Mouse (Mus musculus): ENCODE results near the gene Ugt1a7c.
"Not testable (repeated sequence)": the region's sequence is repeated elsewhere in the genome, so short reads cannot be mapped to it uniquely, and the experiment has no call there.

Gene Ugt1a7c

DNA sequence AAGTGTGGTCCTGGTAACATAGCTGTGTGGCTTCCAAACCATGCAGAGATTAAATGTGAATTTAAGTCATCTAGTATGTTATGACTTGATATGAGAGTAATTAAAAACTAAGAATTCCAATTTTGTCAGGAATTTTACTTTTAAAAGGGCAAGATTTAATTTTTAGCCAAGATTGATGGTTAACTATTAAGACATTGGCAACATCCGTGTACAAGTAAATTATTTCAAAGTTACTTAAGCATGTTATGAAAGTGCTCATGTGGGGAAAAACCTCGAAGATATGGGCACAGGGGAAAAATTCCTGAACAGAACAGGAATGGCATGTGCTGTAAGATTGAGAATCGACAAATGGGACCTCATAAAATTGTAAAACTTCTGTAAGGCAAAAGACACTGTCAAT, 102.6 kb downstream of the Ugt1a7c start:
- DNase-seq (ENCODE audit: low read depth) = no peak

DNA sequence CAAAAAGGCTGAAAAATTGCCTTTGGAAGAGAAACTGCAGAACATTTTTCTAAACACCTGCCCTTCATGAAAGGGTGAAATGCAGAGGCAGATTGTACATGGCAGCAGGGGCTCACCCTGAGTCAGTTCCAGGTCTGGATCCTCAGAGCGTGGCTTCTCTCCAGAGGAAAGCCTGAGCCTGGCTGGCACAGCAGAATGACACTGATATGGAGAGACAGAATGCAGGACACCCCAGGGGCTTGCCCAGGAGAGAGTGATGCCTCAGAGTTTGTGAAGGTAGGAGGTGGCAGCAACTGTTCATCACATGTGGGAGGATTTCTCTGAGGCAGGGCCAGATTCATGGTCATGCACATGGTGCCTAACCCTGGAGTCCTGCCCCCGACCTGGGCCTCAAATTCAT, 105.1 kb downstream of the Ugt1a7c start:
- DNase-seq (ENCODE audit: low read depth) = no peak

DNA sequence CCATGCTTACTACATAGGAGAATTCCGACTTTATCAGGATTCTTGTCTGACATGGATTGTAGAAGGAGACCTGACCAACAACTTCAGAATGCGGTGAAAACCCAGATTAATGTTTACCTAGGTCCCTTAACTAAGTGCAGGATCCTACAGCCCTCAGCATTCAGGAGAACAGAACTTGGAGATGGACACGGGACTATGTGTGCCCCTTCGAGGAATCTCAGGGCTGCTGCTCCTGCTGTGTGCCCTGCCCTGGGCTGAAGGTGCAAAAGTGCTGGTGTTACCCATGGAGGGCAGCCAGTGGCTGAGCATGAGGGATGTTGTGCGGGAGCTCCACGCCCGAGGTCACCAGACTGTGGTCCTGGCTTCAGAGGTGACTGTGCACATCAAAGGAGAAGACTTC, 105.6 kb downstream of the Ugt1a7c start, which contains the start of gene Ugt1a2:
TSS of gene Ugt1a2 (plus strand) at position 146 of the 400 bp plus-strand sequence.
- DNase-seq (ENCODE audit: low read depth) = no peak

DNA sequence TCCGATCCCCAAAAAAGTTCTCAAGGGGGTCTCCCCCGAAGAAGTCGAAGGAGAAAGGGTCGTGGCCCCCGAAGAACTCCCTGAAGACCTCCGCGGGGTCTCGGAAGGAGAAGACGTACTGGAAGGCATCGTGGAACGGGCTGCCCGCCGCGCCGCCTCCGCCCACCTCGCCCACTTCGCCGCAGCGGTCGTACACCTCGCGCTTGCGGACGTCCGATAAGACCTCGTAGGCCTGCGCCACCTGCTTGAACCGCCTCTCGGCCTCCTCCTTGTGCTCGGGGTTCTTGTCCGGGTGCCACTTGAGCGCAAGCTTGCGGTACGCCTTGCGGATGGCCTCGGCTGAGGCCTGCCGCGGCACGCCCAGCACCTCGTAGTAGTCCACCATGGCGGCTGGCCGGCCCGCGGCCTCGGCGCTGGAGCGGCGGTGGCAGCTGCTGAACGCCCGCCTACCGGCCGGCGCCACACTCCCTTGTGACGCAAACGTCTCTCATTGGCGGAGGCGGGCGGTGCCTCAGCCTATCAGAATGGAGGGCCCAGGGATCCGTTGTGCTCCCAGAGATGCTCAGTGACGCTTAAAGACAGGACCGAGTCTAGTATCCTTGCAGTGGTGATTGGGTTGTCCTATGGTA, 110.5 kb downstream of the Ugt1a7c start, which contains the start of gene Dnajb3:
TSS of gene Dnajb3 (minus strand) at position 489 of the 629 bp plus-strand sequence.
- peak; percentile 37 for DNase-seq (ENCODE audit: low read depth)

DNA sequence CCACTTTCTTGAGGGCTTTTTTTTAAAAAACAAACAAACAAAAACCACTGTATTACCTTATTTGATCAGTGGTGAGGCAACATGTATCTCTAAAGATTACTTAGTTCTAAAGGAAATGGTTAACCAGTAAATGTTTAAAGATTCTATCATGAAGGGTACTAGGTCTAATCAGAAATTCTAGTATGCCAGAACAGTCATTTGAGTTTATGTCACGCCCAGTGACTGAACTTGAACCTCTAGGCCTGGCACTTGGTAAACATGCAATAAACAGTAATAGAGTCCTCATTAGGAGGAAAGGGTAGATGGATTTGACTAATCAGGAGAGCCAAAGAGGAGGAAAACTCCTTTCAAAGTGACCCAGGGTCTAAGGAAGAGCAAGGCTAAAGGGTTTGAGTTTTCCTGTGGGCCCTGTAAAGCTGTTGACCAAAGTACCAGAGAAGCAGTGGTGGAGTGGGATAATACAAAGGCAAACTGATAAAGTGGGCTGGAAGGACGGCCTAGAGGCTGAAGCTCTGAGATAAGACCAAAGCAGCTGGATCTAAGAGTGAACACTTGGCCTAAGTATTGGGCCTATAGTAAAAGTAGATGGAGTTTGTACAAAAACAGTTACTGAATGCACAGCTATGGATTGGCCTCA, 112.1 kb downstream of the Ugt1a7c start:
- DNase-seq (ENCODE audit: low read depth) = peak; percentile 58

DNA sequence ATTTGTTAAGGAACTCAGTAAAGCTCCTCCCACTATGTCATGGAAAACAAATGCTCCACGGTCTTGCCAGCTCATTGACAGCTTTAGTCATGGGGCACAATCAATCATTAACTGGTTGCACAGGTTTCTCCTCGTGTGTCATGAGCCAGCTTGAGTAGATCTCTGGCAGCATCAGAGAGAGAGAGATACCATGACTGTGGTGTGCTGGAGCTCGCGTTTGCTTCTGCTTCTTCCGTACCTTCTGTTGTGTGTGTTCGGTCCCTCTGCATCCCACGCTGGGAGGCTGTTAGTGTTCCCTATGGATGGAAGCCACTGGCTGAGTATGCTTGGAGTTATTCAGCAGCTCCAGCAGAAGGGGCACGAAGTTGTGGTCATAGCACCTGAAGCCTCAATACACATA, 117.0 kb downstream of the Ugt1a7c start, which contains the start of gene Ugt1a1:
TSS of gene Ugt1a1 (plus strand) at position 148 of the 400 bp plus-strand sequence.
- no peak for DNase-seq (ENCODE audit: low read depth)

DNA sequence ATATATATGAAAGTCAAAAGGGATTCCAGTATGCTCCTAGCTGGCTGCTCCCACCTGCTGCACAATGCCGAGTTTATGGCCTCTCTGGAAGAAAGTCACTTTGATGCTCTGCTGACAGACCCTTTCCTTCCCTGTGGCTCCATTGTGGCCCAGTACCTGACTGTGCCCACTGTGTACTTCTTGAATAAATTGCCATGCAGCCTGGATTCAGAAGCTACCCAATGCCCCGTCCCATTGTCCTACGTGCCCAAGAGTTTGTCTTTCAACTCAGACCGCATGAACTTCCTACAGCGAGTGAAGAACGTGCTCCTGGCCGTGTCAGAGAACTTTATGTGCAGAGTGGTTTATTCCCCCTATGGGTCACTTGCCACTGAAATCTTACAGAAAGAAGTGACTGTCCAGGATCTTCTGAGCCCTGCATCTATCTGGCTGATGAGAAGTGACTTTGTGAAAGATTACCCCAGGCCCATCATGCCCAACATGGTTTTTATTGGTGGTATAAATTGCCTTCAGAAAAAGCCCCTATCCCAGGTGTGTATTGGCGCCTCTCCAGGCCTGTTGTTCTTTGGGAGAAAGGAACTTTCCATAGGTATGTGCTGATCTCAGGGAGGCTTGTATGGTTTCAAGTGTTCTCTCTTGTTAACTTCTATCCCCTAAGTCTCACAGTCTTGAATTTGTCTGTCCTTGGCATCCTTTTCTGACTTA, 117.6 kb downstream of the Ugt1a7c start:
- no peak for DNase-seq (ENCODE audit: low read depth)

DNA sequence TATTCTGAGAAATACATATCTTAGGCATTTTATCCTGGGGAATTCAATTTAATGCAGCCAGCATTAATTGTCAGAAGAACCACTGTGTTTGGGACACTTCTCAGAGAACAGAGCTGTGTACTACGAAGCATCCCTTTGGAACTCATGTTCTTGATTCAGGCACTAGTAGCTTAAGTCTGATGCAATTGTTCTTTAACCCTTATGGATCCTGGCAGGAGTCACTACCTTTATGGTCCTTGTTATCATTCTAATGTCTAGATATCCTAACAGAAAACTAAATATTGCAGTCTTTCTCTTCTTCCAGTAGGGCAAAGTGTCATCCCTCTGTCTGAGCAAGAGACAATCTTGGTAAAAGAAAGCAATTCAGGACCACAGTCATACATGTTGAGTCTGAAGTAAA, 118.2 kb downstream of the Ugt1a7c start:
- DNase-seq (ENCODE audit: low read depth) = no peak

DNA sequence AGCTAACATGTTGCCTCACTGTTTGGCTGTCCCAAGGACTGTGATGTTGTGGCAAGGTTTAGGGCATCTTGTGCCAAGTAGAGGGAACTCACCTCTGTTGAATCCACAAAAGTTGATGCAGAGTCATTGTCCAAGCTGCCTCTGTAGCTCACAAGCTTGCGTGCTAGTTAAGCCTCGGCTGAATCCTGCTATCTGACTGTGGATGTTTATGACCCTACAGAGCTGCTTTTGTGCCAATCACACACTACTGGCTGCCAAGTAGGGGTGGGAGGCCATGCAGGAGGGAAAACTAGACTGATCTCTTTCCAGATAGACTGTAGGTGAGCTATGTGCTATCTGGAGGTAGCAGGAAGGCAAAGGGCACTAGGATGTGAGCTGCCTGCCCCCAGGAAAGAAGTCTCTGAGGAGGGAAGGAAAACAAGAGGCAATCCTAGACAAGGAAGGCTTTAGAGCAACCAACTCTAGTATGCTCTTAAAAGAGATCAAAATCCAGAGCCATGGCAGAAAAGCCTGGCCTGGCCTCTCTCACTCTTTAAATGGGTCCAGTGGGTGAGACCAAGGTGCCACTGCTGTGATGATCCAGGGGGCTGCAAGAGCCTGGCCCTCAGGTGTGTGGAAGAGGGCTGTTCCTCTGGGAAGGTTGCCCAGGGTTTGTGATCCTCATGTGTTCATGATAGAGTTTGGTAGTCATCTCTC, 119.1 kb downstream of the Ugt1a7c start:
- no peak for DNase-seq (ENCODE audit: low read depth)

DNA sequence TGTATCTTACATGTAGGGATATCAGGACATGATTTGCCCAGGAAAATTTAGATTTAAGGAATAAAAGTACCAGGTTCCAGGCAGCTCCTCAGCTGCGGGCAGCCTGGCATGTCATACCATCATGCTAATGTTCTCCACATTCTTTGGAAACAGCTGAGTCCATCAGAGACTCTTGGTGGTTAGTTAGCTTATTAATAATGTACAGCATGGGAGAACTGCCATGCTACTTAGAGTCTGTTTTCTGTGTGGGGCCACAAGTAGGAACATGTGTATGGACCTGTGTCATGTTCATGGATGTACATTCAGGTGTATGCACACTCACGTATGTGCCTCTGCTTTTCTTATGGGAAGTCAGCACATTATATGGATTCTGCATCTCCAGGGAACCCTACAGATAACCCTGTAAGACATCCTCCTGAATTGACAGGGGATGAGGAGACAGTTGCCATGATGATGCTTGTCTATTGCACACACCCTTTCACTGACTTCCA, 119.6 kb downstream of the Ugt1a7c start:
- no peak for DNase-seq (ENCODE audit: low read depth)

DNA sequence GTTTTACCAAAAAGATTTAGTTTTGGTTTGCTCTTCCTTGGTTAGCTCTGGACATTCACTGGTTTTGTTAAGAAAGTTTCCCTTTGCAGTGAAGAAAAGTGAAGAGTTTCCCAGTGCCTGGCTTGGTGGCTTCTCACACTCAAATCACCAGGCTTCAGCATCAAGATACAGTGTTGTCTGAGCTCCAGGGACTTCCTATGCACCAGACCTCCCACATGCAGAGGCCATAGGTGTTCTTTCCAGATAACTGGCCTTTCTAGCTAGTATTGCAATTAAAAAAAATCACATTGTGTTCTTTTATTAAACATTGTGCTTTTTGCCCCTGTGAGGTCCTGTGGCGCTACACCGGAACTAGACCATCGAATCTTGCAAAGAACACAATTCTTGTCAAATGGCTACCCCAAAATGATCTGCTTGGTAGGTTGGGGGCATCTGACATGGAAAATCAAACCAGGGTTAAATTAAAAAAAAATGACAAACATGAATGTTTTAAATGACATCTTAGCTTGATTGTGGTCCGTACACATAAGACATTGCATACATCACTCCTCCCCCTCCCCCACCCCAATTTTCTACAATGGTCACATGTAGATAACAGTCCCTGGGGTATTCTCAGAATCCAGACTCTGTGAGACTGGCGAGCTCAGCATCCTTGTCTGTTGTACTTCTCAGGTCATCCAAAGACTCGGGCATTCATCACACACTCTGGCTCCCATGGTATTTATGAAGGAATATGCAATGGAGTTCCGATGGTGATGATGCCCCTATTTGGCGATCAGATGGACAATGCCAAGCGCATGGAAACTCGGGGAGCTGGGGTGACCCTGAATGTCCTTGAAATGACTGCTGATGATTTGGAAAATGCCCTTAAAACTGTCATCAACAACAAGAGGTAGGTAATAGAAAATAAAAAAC, 120.9 kb downstream of the Ugt1a7c start:
- no peak for DNase-seq (ENCODE audit: low read depth)

DNA sequence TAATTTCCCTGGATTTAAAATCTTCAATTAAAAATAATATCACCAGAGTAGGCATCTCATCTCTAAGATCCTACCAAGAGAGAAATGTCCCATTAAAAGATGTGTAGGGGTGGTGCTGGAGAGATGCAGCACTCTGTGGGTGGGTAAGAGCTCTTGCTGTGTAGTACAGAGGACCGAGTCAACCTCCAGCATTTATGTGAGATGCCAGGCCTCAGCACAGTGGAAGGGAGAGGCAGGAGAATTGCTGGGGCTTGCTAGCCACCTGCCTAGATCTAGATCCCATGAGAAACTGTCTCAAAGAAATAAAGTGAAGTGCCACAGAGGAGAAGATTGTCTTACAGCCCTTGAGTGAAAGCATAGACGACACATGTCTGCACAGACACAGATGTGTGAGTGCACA, 121.7 kb downstream of the Ugt1a7c start:
- no peak for DNase-seq (ENCODE audit: low read depth)

DNA sequence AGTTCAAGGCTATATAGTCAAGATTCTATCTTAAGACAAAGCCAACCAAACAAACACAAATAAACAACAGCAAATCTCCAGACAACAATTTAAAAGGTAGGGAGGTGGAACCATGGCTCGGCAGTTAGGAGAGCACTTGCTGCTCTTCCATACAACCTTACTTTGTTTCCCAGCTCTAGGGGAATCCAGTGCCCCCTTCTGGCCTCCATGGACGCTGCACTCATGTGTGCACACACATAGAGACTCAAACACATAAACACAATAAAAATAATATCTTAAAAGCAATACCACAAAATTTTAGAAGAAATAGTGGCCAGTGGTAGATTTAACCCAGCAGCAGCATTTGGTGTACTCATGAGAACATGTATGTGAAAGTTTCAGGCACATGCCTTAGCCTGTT, 122.3 kb downstream of the Ugt1a7c start:
- no peak for DNase-seq (ENCODE audit: low read depth)

DNA sequence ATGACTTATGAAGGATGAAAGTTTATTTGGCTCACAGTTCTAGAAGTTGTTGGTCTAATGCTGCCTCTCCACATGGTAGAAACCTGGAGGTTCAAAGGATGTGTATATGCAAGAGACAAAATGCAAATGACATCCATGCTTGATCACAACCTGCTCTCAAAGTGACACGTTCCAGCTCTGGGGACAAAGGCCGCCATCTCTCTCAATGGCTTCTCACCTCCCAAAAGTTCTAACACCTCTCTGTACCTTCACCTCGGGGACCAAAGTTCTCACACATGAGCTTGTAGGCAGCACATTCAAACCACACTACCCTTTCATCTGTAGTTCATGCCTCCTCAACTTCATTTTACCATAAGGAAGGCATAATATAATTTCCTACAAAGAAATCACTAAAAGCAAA, 122.7 kb downstream of the Ugt1a7c start:
- no peak for DNase-seq (ENCODE audit: low read depth)

DNA sequence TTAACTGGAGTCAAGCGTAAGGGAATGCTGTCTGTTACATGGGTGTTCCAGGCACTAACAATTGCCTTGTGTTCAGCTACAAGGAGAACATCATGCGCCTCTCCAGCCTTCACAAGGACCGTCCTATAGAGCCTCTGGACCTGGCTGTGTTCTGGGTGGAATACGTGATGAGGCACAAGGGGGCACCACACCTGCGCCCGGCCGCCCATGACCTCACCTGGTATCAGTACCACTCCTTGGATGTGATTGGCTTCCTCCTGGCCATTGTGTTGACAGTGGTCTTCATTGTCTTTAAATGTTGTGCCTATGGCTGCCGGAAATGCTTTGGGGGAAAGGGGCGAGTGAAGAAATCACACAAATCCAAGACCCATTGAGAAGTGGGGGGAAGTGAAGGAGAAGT, 123.2 kb downstream of the Ugt1a7c start:
- DNase-seq (ENCODE audit: low read depth) = no peak

DNA sequence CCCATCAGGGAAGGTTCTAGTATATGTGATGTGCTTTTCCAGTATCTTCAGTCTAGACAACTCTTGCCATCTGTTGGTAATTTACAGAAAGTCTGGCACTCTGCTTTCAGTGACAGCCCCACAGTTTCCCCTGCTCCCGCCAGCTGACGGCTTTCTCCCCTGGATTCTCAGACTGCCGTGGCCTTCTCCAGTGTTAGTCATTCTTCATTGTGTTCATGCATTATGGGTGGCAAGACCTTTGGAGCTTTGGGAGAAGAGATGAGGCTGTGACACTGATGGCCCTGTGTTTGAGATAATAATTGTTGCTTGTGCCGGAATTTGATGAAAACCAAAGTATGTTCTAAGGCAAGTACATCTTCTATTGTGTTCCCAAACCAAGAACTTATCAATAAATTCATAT, 123.7 kb downstream of the Ugt1a7c start:
- no peak for DNase-seq (ENCODE audit: low read depth)

DNA sequence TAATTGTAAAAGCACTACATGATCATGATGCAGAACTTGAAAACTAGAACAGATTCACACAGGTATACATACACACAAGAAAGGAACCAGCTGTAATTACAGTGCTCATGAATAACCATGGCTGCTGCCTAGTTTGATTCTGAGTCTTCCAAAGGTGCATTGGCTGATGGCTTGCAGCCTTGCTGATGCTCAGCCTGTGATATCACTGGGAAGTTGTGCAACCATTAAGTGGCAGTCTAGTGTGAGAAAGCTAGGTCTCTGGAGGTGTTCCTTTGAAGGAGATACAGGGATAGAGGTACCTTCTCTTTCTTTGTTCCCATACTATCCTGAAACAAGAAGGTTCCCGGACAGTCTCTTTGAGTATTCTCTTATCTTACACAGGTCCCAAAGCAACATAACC, 124.2 kb downstream of the Ugt1a7c start:
- no peak for DNase-seq (ENCODE audit: low read depth)

DNA sequence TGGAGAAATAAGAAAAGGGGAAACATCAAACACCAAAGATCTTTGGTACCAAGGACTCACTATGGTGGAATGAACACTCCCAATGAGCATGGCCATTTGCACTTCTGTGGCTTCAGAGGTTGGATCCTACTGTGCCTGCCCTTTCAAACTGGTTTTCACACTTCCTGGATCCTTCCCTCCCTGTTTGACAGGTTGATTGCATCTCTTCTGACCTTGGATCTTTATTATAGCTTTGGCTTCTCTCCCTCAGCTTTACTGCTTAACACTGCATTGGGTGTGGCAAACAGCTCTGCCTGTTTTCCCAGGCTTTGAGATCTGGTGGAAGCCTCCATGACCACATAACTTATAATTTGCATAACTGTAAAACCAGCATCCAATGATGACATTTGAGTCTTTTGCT, 125.5 kb downstream of the Ugt1a7c start:
- no peak for DNase-seq (ENCODE audit: low read depth)

DNA sequence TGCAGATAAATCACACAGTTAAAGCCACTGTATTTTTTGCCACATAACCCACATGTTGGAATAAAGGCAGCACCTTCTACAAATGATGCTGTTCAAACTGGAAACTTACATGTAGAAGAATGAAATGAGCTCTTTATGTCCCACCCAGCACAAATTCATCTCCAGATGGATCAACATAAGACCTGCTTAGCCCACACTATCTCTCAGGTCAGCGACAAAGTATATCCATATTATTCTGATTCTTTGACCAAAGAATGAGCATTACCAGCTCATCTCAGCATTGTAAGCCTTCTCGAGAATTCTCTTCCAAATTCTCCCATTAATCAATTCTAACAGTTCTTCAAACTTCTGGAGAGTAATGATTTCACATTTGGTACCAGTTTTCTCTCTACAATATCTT, 127.4 kb downstream of the Ugt1a7c start:
- DNase-seq (ENCODE audit: low read depth) = no peak

DNA sequence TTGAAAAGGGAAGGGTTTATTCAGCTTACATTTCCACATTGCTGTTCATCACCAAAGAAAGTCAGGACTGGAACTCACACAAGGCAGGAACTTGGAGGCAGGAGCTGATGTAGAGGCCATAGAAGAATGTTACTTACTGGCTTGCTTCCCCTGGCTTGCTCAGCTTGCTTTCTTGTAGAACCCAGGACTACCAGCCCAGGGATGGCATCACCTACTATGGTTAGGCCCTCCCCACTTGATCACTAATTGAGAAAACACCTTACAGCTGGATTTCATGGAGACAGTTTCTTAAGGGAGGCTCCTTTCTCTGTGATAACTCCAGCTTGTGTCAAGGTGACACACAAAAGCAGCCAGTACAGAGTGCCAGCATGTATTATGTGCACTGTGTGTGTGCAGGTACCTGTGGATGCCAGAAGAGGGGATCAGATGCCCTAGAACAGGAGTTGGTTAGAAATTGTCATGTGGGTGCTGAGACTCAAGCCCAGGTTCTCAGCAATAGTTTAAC, 128.2 kb downstream of the Ugt1a7c start:
- not testable (repeated sequence) for DNase-seq (ENCODE audit: low read depth)

DNA sequence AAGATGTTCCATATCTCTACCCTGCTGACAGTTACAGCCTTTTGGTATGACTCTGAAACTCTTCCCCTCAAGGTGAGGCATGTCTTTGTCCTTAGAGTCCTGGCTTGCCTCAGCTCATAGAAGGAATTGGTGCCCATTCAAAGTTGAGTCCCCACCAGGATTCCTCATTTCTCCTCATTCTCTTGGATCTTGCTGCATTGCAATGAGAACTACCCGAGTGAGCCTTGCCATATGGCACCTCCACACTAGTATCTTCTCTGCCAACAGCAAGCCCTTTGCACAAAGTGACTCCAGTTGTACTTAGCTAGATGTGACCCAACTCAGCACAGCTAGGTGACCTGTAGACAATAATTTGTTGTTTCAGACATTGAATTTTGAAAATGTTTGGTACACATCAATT, 128.7 kb downstream of the Ugt1a7c start:
- DNase-seq (ENCODE audit: low read depth) = no peak
